Mouse (Mus musculus) lung, embryonic 16.5 days (tissue): ENCODE measurements around the gene Kctd17. TPM values are rescaled to one million over a fixed set of nuclear protein-coding genes. Genes with fewer than 3 reads are reported as not detected.

Experiments
- ATAC-seq: fragments of 200-750 bp; cut with Nextera tagmentation; 2 replicates; pipeline ENCODE4 v1.8.0; 2017; ENCODE audit warnings: low read depth, mild to moderate bottlenecking, moderate library complexity
- H3K27ac ChIP-seq: fragments of 300-500 bp; sonication (generic); 2 replicates; pipeline ENCODE4 v1.5.1; 2014; ENCODE audit warnings: mild to moderate bottlenecking, control low read depth, low read length
- H3K27me3 ChIP-seq: fragments of 300-500 bp; sonication (generic); 2 replicates; pipeline ENCODE4 v1.6.1; 2014; ENCODE audit warnings: low read depth, low read length, mixed read lengths; ENCODE audit not compliant: control insufficient read depth, insufficient read depth
- H3K36me3 ChIP-seq: fragments of 300-500 bp; sonication (generic); 2 replicates; pipeline ENCODE4 v1.6.1; 2014; ENCODE audit warnings: low read length; ENCODE audit not compliant: control insufficient read depth, insufficient read depth
- H3K4me1 ChIP-seq: fragments of 300-500 bp; sonication (generic); replicated peaks from 2 replicates; pipeline ENCODE4 v1.6.1; 2014; ENCODE audit warnings: low read length, mixed read lengths; ENCODE audit not compliant: control insufficient read depth, insufficient read depth
- H3K4me2 ChIP-seq: fragments of 300-500 bp; sonication (generic); 2 replicates; pipeline ENCODE4 v1.6.1; 2014; ENCODE audit warnings: low read depth, low read length, control low read depth
- H3K4me3 ChIP-seq: fragments of 300-500 bp; sonication (generic); 2 replicates; pipeline ENCODE4 v1.5.1; 2014; ENCODE audit warnings: mild to moderate bottlenecking, low read length, control low read depth
- H3K9ac ChIP-seq: fragments of 300-500 bp; sonication (generic); 2 replicates; pipeline ENCODE4 v1.6.1; 2014; ENCODE audit warnings: low read length, control low read depth
- H3K9me3 ChIP-seq: fragments of 300-500 bp; sonication (generic); 2 replicates; pipeline ENCODE4 v1.6.1; 2016; ENCODE audit warnings: low read length; ENCODE audit not compliant: control insufficient read depth
- WGBS: fragments of 180-500 bp; shearing (Covaris S2); extraction: QIAGEN DNeasy Blood & Tissue Kit; methylation state at CpG from one replicate; pipeline ENCODE4 v1.1.7; 2014; 5-methylcytosine and 5-hydroxymethylcytosine counted together
- polyA plus RNA-seq: library from polyadenylated mRNA; unstranded; fragments of >200 nt; fragmentation: Nextera tagmentation; extraction: Ambion mirVana; gene quantifications from 2 replicates; pipeline ENCODE4 v1.2.1, GENCODE M21; 2015

Kctd17 gene
- polyA plus RNA-seq, 1 experiment from 2014 or later = 37.0 TPM

DNA sequence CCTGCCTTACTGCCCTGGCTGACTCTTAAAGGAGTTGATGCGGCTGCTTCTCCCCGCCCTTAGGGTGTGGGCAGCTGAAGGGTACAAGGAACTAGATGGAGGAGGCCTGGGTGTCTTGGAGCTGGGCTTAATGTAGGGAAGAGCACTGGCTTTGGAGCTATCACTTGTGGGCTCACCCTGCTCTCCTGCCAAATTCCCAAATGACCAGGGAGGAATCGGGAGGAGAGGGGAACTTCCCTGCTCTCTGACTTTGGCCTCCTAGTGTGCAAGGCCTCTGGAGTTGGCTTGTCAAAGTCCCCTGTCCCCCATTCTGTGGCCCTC is 735 bp downstream of the Kctd17 start:
- no peaks in the 10 kb centered on the region for H3K9me3 ChIP-seq
- WGBS = 8% methylated on average over 3 of the region's 3 CpGs
- H3K4me3 ChIP-seq = peak overlapping the region; percentile 68
- peak overlapping the region; percentile 60 for H3K27ac ChIP-seq
- peaks cover 4% of the 10 kb centered on the region; the same call in 1 of the 2 replicates for H3K36me3 ChIP-seq
- H3K4me1 ChIP-seq = peaks cover 7% of the 10 kb centered on the region
- no peak for ATAC-seq
- H3K4me2 ChIP-seq = peak overlapping the region; percentile 65
- H3K9ac ChIP-seq = peak overlapping the region; percentile 79
- no peaks in the 10 kb centered on the region; the same call in 1 of the 2 replicates for H3K27me3 ChIP-seq

DNA sequence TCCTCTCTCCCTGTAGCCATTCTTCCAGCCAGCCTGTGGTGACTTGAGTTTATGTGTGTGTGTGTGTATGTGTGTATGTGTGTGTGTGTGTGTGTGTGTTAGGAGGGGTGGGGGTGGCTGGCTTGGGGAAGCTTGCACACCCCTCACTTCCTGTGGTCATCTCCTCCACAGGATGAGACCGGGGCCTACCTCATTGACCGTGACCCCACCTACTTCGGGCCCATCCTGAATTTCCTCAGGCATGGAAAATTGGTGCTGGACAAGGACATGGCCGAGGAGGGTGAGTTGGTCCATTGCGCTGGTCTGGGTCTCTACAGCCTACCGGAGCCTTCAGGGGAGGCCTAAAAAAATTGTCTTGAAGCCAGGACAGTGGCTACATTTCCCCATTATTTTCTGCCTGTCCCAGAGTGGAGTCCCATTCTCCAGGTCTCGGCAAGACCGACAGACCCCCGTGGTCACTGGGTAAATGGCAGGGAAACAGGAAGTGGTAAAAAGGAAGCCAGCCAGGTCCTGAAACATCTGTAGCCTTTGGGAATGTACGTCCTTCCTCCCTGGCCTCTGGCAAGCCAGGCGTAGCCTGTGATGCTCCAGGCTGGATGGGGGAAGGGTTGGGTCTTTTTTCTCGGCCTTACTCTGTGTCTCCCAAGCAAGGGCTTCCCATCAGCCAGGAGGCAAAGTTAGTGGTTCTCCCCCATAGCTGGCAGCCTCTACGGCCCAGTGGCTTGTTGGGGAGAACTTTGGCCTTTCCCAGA is 1.7 kb downstream of the Kctd17 start:
- H3K9ac ChIP-seq = no peak overlapping the region; the same call in 1 of the 2 replicates
- H3K4me1 ChIP-seq = peaks cover 7% of the 10 kb centered on the region
- H3K9me3 ChIP-seq = no peaks in the 10 kb centered on the region
- H3K4me3 ChIP-seq = peak overlapping the region; percentile 68; the same call in 1 of the 2 replicates
- no peak for ATAC-seq
- 73% methylated on average over 13 of the region's 13 CpGs for WGBS
- peak overlapping the region; percentile 60 for H3K27ac ChIP-seq
- peak overlapping the region; percentile 65 for H3K4me2 ChIP-seq
- peaks cover 4% of the 10 kb centered on the region; the same call in 1 of the 2 replicates for H3K36me3 ChIP-seq
- H3K27me3 ChIP-seq = no peaks in the 10 kb centered on the region

DNA sequence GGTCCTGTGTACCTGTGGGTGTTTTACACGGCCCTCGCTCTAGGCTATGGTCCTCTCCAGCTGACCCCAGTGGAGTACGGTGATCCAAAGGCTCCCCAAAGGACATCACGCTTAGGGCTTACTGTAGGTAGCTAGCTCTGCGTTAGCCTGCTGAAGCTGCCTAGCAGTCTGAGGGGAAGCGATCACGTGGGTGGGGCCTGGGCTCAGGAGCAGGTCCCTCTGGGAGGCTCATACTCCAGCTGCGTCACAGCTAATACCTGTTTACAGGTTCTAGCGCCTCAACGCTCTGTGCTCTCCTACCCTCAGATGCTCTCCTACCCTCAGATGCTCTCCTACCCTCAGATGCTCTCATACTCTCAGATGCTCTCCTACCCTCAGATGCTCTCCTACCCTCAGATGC is 2.5 kb downstream of the Kctd17 start:
- no peak overlapping the region for H3K4me2 ChIP-seq

DNA sequence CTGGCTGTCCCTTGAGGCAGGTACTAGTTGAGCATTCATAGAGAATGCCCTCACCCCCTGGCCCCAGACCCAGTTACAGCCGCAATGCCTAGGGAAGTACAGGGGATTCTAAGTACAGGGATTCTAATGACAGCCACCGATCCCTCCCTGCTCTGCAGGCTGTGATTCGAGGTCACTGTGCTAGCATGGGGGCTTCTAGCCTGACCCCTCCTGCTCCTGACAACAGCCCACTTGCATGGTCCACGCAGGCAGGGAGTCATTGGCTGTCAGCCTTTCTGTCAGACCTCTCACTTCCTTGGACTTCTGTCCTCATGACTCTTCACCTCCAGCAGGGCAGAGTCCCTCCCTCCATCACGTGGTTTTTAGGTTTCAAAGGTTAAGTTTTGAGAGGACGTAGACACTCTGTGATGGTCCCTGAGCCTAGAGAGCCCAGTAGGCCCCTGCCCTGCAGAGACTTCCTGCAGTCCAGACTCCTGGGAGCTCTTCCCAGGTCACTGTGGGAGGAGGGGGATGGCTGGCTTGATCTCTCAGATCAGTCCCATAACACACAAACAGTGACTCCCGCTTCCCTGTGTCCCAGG is 3.3 kb downstream of the Kctd17 start:
- no peak overlapping the region for H3K27ac ChIP-seq
- no peaks in the 10 kb centered on the region for H3K9me3 ChIP-seq
- no peak overlapping the region for H3K9ac ChIP-seq
- no peak overlapping the region for H3K4me3 ChIP-seq
- H3K4me1 ChIP-seq = peaks cover 11% of the 10 kb centered on the region
- WGBS = 74% methylated on average over 7 of the region's 7 CpGs
- no peak for ATAC-seq
- H3K27me3 ChIP-seq = no peaks in the 10 kb centered on the region
- peaks cover 4% of the 10 kb centered on the region; the same call in 1 of the 2 replicates for H3K36me3 ChIP-seq
- H3K4me2 ChIP-seq = no peak overlapping the region

More for the DNA sequence above, 2.5 kb downstream of the Kctd17 start:
- Histone ChIP-seq H3K4me3 (no peak overlapping the region), H3K9me3 (no peaks in the 10 kb centered on the region), H3K9ac (no peak overlapping the region), H3K36me3 (peaks cover 4% of the 10 kb centered on the region; the same call in 1 of the 2 replicates), H3K4me1 (peaks cover 7% of the 10 kb centered on the region), H3K27me3 (no peaks in the 10 kb centered on the region), H3K27ac (no peak overlapping the region)
- ATAC-seq = no peak
- WGBS = 87% methylated on average over 10 of the region's 10 CpGs

DNA sequence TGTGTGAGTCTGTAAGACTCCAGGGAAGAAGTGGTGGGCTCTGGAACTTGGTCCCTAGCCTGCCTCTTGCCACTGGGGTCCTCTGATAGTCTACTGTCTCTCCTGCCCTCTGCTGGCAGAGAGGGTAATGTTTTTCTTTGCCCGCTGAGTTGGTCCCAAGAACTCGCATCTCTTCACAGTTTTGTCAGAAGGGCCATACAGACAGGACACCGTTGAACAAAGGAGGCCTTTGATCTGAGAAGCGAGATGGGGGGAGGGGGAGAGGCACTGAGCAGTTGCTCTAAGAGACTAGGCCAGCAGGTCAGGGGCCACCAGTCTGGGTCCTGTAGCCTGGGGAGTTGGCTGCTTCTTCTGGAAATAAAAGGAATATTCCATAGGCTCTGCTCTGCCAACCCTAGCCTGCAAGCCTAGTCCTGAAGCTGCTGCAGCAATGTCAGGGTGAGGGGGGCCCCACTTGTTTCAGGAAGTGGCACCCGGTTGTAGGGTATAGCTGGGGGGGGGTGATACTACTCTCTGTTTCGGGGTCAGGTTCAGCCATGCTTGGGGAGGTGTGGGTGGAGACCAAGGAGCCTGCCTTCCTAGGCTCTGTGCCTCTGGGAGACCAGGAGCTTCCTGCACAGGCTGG is 6.6 kb downstream of the Kctd17 start:
- no peaks in the 10 kb centered on the region for H3K27me3 ChIP-seq
- H3K9ac ChIP-seq = no peak overlapping the region
- ATAC-seq = no peak
- WGBS = 36% methylated on average over 6 of the region's 6 CpGs
- H3K4me1 ChIP-seq = peaks cover 21% of the 10 kb centered on the region
- no peak overlapping the region for H3K4me2 ChIP-seq
- H3K27ac ChIP-seq = no peak overlapping the region
- H3K4me3 ChIP-seq = no peak overlapping the region
- no peaks in the 10 kb centered on the region for H3K9me3 ChIP-seq
- H3K36me3 ChIP-seq = peaks cover 4% of the 10 kb centered on the region; the same call in 1 of the 2 replicates

DNA sequence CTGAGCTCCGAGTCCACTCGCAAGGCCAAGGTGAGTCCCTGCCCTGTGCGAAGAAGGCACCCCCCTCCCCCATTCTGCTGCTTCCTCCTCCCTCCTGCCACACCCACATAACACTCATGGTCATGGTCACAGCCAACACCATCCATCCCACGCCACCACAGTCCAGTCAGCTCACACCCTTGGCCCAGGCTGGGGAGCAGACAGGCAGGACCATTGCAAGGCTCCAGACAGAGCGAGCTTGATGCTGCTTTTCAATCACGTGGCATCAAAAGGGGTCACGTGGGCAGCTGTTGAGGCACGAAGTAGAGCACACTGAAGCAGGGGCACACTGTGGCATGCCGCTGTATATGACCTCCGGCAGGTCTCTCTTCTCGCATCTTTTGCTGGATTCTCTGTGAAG is 7.3 kb downstream of the Kctd17 start:
- Histone ChIP-seq H3K36me3 (peaks cover 4% of the 10 kb centered on the region; the same call in 1 of the 2 replicates), H3K4me2 (no peak overlapping the region), H3K9ac (no peak overlapping the region), H3K27ac (no peak overlapping the region), H3K4me3 (no peak overlapping the region), H3K27me3 (no peaks in the 10 kb centered on the region), H3K4me1 (peaks cover 21% of the 10 kb centered on the region), H3K9me3 (no peaks in the 10 kb centered on the region)
- ATAC-seq = no peak
- WGBS = 71% methylated on average over 11 of the region's 11 CpGs

DNA sequence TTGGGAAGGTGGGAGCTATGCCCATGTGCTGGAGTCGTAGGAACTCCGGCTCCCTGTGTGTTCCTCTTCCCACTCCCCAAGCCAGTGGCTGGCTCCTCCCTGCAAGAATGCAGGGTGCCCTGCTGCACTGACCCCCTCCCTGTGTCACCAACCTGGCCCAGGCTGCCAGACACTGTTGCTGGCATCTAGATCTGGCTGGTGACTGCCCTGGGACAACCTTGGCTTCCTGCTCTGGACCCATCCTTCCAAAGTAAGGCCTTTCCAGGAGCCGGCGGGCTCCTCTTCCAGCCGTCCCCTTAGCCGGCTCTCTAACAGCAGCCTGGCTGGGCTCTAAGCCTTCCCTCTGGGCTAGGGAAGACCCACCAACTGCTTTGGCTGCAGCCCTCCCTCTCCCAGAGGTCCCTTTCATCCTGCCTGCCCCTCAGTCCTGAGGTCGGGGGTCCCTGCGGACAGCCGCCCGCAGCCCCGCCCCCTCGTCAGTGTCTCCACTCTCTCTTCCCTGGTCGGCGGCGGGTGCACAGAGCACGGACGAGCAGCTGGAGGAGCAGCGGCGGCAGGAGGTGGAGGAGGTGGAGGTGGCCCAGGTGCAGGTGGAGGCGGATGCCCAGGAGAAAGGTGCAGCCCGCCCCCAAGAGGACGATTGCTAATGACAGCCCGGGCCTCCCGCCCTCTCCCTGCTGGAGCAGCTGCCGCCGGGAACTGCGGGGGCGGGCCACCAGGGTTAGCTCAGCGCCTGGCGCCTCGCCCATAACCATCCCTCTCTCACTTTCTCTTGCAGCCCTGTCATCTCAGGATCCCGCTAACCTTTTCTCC is 8.2 kb downstream of the Kctd17 start:
- Histone ChIP-seq H3K4me1 (peaks cover 21% of the 10 kb centered on the region), H3K27me3 (no peaks in the 10 kb centered on the region), H3K4me3 (peak overlapping the region; percentile 20), H3K9me3 (no peaks in the 10 kb centered on the region), H3K36me3 (peaks cover 4% of the 10 kb centered on the region; the same call in 1 of the 2 replicates), H3K27ac (no peak overlapping the region), H3K9ac (peak overlapping the region; percentile 49), H3K4me2 (peak overlapping the region; percentile 57)
- peak; percentile 81 for ATAC-seq
- 11% methylated on average over 23 of the region's 32 CpGs for WGBS

DNA sequence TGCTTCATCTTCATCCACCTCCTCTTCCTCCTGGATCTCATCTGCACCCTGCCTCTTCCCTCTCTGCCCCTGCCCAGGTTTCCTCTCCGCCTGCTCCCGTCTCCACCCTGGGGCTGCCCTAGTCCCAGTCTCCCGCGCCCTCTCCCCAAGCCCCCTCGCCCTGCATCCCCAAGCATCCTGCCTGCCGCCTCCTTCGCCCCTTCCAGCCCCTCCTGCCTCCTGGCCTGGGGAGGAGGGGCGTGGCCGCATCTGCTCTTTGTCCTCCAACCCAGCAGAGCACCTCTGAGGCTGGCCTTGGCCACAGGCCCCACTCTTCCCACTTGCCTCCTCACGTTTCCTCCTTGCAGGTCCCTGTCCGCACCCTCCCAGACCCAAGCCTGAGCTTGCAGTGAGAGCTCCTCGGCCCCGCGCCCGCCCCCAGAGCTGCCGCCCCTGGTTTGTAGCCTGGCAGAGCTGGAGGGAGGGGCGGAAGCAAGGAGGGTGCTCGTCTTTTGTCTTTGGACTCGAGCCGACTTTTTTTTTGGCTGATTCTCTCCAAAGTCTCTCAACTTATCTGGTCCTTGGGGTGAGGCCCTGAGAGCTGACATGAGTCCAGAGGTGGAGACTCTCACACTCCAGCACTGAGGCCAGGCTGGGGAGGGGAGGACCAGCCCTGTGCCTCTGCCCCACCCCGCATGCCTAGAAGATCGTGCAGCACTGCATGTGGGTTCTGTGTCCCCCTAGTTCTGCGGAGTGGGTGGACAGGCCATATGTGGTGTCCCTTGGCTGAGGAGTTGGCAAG is 9.1 kb downstream of the Kctd17 start:
- WGBS = 10% methylated on average over 22 of the region's 23 CpGs
- Histone ChIP-seq H3K27ac (peak overlapping the region; percentile 82), H3K9me3 (no peaks in the 10 kb centered on the region), H3K27me3 (no peaks in the 10 kb centered on the region), H3K4me2 (peak overlapping the region; percentile 57), H3K4me3 (peak overlapping the region; percentile 20), H3K36me3 (peaks cover 4% of the 10 kb centered on the region; the same call in 1 of the 2 replicates), H3K4me1 (peaks cover 21% of the 10 kb centered on the region), H3K9ac (peak overlapping the region; percentile 49)
- ATAC-seq = peak; percentile 56
